Mouse (Mus musculus): ENCODE measurements at regions not wholly inside any gene's neighbourhood (a gene's known extent, or its start where the extent isn't known, plus 50 kb on each side); places are given as distances from the start of the nearest gene placed in this dataset.

DNA sequence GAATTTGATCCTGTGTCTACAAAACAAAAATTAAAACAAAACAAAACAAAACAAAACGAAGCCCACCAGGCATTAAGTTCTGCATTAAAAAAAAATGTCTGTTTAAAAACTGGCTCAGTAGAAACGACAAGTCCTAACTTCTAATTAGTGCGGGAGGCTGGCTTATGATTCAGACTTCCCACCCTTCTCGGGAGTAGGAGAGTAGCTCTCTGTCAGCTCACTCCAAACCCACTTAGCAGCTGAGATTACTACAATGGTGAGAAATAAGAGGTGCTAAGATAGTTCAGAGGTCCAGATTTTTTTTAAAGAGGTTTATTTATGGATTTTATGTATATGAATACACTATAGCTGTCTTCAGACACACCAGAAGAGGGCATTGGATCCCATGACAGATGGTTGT lies 153.3 kb upstream of the Zfand5 start:
- TF ChIP-seq CTCF (IDR thresholded peaks at IDR 0.05; ENCODE audit: extremely low read depth, insufficient read depth, low read length) (no peak), POLR2A (IDR thresholded peaks at IDR 0.05; ENCODE audit: extremely low read depth, insufficient read depth, low read length) (no peak)

Measured in cortical plate, adult 2 months (tissue).